Mouse (Mus musculus) hindbrain, embryonic 12.5 days (tissue): ENCODE results near the gene Megf11. TPM values are rescaled to one million over a fixed set of nuclear protein-coding genes. Genes with fewer than 3 reads are reported as not detected.

Source experiments
- ATAC-seq: fragments of 200-750 bp; cut with Nextera tagmentation; 2 replicates; pipeline ENCODE4 v1.8.0; 2017; ENCODE audit warnings: moderate TSS enrichment; ENCODE audit not compliant: low FRiP score
- H3K27ac ChIP-seq: fragments of 300-500 bp; sonication (generic); 2 replicates; pipeline ENCODE4 v1.5.1; 2016; ENCODE audit warnings: mild to moderate bottlenecking
- H3K27me3 ChIP-seq: fragments of 300-500 bp; sonication (generic); 2 replicates; pipeline ENCODE4 v1.6.1; 2016; ENCODE audit warnings: mild to moderate bottlenecking
- H3K36me3 ChIP-seq: fragments of 300-500 bp; sonication (generic); 2 replicates; pipeline ENCODE4 v1.6.1; 2016; ENCODE audit warnings: mild to moderate bottlenecking
- H3K4me1 ChIP-seq: fragments of 300-500 bp; sonication (generic); 2 replicates; pipeline ENCODE4 v1.6.1; 2016
- H3K4me2 ChIP-seq: fragments of 300-500 bp; sonication (generic); replicated peaks from 2 replicates; pipeline ENCODE4 v1.6.1; 2016; ENCODE audit warnings: mild to moderate bottlenecking
- H3K4me3 ChIP-seq: fragments of 300-500 bp; sonication (generic); 2 replicates; pipeline ENCODE4 v1.5.1; 2016; ENCODE audit warnings: mild to moderate bottlenecking
- H3K9ac ChIP-seq: fragments of 300-500 bp; sonication (generic); 2 replicates; pipeline ENCODE4 v1.6.1; 2016; ENCODE audit warnings: mild to moderate bottlenecking, moderate library complexity
- H3K9me3 ChIP-seq: fragments of 300-500 bp; sonication (generic); replicated peaks from 2 replicates; pipeline ENCODE4 v1.6.1; 2016; ENCODE audit warnings: mild to moderate bottlenecking
- WGBS: fragments of 180-500 bp; shearing (Covaris S2); methylation state at CpG from one replicate; pipeline ENCODE4 v1.1.7; 2016; 5-methylcytosine and 5-hydroxymethylcytosine counted together
- polyA plus RNA-seq: library from polyadenylated mRNA; unstranded; fragments of >200 nt; fragmentation: Nextera tagmentation; extraction: Ambion mirVana; gene quantifications from 2 replicates; pipeline ENCODE4 v1.2.1, GENCODE M21; 2016

Megf11 gene
- polyA plus RNA-seq, result 7.6 and 8.0 TPM in 2 replicates

DNA sequence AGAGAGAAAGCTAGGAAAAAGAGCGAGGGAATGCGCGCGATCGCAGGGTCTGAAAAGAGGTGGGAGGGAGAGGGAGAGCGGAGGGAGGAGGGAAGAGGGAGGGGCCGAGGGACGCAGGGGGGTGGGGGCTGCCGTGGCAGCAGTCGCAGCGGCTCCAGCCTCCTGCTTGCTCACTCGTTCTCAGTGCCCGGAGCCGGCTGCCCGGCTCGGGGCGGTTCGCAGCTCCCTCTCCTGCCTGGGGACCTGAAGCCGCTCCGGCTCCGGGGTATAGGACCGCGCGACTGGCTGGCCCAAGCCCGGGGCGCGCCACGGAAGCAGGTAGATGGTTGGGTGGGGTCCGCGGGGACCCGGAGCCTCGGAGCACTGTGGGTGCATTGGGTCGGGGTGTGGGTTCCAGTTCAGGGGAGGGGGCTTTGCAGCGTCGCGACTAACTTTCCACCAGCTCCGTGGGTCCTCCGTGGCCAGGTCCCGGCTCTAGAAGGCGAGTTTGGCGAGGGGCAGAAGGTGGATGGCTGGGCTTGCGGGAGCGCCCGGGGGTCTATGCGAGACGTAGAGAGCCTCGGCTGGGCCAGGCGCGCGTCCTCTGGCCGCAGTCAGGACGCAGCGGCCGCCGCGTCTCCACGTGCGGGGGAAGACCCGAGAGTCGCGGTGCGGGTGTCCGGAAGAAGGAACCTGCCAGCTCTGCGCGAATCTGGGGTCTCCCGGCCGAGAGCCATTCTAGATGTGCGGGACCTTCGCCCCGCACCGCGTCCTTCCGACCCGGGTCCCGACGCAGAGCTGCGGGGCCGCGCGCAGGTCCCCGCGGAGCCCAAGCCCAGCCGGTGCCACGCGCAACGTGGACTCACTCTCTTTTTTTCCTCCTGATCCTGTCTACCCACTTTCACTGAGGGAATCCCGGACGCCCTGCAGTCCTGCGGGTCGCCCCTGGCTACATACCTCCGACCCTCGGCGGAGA lies at the start of gene Megf11:
Gene Megf11, plus strand, starts transcription at position 116 of the 955 bp plus-strand sequence.
- H3K4me1 ChIP-seq, result peaks cover 21% of the 10 kb centered on the region
- no peaks in the 10 kb centered on the region; the same call in 1 of the 2 replicates for H3K9me3 ChIP-seq

DNA sequence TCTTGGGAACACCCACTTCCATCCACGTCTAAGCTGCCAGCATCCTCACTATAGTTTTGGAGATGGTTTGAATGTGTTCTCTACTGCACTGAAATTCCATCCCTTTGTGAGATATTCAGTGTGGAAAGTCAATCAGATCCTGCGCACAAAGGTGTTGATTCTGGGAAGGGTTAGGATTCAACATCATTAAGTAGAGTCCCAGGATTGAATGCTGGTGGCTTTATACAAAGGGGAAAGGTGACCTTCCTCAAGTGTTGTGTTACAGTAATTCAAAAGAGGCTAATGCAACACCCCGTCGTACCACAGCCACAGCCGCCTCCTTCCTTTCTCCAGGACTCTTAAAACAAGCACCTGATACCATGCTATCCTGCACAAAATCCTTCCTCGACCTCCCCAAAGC lies 49.6 kb upstream of the Megf11 start:
- Histone ChIP-seq H3K4me1 (peaks cover 10% of the 10 kb centered on the region), H3K9ac (no peak overlapping the region), H3K27ac (no peak overlapping the region), H3K4me3 (no peak overlapping the region), H3K4me2 (no peak overlapping the region), H3K27me3 (no peaks in the 10 kb centered on the region), H3K9me3 (no peaks in the 10 kb centered on the region), H3K36me3 (no peaks in the 10 kb centered on the region)
- 89% methylated on average over 6 of the region's 6 CpGs for WGBS
- no peak for ATAC-seq

More for the DNA sequence above, at the start of gene Megf11:
- under 1% methylated on average over 87 of the region's 93 CpGs for WGBS
- peak within 1 kb of the TSS; percentile 68 for H3K9ac ChIP-seq
- H3K4me2 ChIP-seq, result peak within 1 kb of the TSS; percentile 99
- peaks cover 62% of the 10 kb centered on the region for H3K27me3 ChIP-seq
- H3K4me3 ChIP-seq, result peak within 1 kb of the TSS; percentile 61
- H3K36me3 ChIP-seq, result no peaks in the 10 kb centered on the region
- no peak within 1 kb of the TSS for H3K27ac ChIP-seq
- peak; percentile 82 for ATAC-seq

DNA sequence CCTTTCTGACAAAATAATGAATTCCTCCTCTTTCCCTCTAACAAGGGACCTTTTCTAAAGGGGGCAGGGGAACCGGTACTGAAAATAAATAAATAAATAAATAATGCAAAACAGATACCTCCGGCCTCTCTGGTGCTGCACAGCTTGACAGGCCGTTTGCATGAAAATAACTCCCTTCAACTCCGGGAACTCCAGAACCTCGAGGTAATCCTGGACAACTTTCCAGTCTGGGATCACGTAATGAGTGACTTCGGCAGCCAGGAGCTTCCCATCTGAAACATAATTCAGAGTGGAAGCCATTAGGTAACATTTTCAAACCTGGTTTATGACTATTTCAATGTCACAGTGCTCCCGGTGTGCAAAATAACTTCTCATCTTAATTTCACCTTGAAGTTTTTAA lies 46.1 kb upstream of the Megf11 start:
- ATAC-seq, result no peak
- 0 out of 2 replicates have a peak overlapping the region, but pooled peaks have one; percentile 57 for H3K4me3 ChIP-seq

DNA sequence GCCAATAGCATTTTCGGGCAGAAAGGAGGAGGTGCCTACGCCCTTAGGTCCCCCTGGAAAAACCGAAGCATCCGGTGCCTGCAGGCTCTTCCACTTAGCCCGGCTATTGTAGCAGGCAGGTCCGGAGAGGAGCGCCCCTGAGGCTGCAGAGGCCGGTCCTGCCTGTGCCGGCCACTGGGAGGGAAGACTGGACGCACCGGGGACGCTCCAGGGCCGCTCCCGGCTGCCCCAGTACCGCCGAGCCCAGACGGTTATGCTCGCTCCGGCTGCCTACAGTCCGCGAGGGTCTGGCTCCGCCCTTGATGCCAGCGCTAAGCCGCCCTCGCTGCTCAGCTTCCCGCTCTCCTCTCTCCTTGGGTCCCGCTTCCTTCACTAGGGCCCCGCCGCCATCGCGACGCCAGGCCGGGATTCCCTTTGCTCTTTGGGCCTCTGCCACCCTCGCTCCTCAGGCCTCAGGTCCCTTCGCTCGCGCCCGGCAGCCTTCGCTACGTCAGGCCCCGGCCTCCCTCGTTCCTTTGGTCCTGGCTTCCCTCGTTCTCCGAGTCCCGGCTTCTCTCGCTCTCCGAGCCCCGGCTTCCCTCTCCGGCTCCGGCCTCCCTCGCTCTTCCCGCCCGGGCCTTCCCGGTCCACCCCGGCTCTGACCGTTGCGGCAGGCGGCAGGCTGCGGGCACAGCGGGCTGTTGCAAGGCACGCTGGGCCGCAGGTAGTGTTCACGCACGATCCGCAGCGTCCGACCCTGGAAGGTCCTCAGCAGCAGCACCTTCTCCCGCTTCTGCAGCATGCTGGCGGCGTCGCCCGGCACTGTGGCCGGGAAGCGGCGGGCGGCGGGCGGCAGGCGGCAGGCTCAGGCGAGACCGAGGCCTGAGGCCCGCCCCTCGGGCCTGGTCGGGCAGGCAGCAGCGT lies 44.8 kb upstream of the Megf11 start:
- WGBS, result under 1% methylated on average over 82 of the region's 85 CpGs
- Histone ChIP-seq H3K9ac (peak overlapping the region; percentile 94), H3K4me1 (peaks cover 14% of the 10 kb centered on the region), H3K4me3 (peak overlapping the region; percentile 57), H3K27me3 (no peaks in the 10 kb centered on the region), H3K36me3 (no peaks in the 10 kb centered on the region), H3K9me3 (no peaks in the 10 kb centered on the region), H3K4me2 (peak overlapping the region; percentile 69), H3K27ac (peak overlapping the region; percentile 99)
- ATAC-seq, result peak; percentile 93

More for the DNA sequence above, 46.1 kb upstream of the Megf11 start:
- Histone ChIP-seq H3K4me2 (peak overlapping the region; percentile 69; the same call in 1 of the 2 replicates), H3K36me3 (no peaks in the 10 kb centered on the region), H3K27ac (no peak overlapping the region), H3K9me3 (no peaks in the 10 kb centered on the region), H3K9ac (peak overlapping the region; percentile 27; the same call in 1 of the 2 replicates), H3K4me1 (peaks cover 14% of the 10 kb centered on the region), H3K27me3 (no peaks in the 10 kb centered on the region)
- WGBS, result 25% methylated on average over 8 of the region's 8 CpGs

DNA sequence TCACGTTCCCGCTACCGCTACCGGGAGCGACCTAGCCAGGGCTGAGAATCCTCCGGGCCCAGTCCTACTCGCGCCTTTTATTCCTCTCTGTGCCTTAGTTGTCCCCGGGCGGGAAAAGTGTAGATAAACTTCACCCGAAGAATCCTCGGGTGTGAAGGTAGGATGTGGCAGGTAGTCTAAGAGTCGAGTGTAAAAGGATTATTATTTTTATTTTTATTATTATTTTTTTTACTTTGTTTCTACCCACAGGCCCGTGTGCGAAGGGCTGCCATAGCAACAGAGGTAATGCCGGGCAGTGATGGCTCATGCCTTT lies 44.2 kb upstream of the Megf11 start, which contains the start of gene Dis3l:
Gene Dis3l, minus strand, starts transcription at position 35 of the 313 bp plus-strand sequence.
- Histone ChIP-seq H3K27ac (peak within 1 kb of the TSS; percentile 99), H3K36me3 (no peaks in the 10 kb centered on the region), H3K9me3 (no peaks in the 10 kb centered on the region), H3K27me3 (no peaks in the 10 kb centered on the region), H3K4me2 (peak within 1 kb of the TSS; percentile 69), H3K9ac (peak within 1 kb of the TSS; percentile 94), H3K4me3 (peak within 1 kb of the TSS; percentile 57), H3K4me1 (peaks cover 14% of the 10 kb centered on the region)
- ATAC-seq, result no peak
- WGBS, result 14% methylated on average over 16 of the region's 16 CpGs

DNA sequence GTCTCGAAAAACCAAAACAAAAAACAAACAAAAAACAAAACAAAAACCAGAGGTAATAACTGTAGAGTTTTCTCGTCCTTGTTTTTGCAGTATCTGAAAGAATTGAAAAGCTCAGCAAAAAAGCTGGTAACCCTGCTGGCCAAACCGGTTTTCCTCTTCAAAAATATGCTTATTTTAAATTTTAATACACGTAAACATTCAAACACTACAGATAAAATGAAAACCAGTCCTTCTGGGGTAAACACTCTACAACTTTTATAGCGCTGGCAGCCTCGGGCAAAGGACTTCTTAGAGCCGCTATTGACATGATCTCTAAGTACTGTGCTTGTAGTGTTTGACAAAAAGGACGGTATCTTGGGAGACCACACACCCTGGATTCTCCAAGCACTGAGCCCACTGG lies 43.8 kb upstream of the Megf11 start:
- Histone ChIP-seq H3K4me1 (peaks cover 14% of the 10 kb centered on the region), H3K27ac (peak overlapping the region; percentile 99), H3K27me3 (no peaks in the 10 kb centered on the region), H3K9ac (no peak overlapping the region), H3K4me2 (peak overlapping the region; percentile 69; the same call in 1 of the 2 replicates), H3K9me3 (no peaks in the 10 kb centered on the region), H3K36me3 (no peaks in the 10 kb centered on the region), H3K4me3 (no peak overlapping the region)
- WGBS, result 90% methylated on average over 8 of the region's 8 CpGs
- no peak for ATAC-seq

DNA sequence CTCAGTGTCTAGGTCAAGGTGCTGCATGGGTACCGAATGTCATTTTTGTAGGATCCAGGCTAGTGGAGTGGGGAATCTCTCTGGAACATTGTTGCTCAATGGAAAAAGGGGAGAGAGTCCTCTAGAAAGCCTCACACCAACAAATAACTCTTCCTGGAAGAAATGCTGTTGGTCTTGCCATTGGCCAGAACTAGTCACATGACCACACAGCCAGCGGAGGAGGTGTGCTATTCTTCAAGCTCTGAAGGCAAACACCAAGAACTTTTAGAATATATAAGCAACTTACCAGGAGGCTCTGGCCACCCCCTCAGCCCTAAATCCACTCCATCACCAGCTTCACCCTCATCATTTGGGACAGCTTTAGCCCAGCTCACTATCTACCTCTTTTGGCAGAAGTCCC lies 41.8 kb upstream of the Megf11 start:
- no peaks in the 10 kb centered on the region for H3K27me3 ChIP-seq
- H3K4me2 ChIP-seq, result no peak overlapping the region
- peaks cover 14% of the 10 kb centered on the region for H3K4me1 ChIP-seq
- H3K36me3 ChIP-seq, result no peaks in the 10 kb centered on the region
- no peak overlapping the region for H3K27ac ChIP-seq
- H3K4me3 ChIP-seq, result no peak overlapping the region
- H3K9ac ChIP-seq, result no peak overlapping the region
- 81% methylated on average over 2 of the region's 2 CpGs for WGBS
- ATAC-seq, result no peak
- no peaks in the 10 kb centered on the region for H3K9me3 ChIP-seq

DNA sequence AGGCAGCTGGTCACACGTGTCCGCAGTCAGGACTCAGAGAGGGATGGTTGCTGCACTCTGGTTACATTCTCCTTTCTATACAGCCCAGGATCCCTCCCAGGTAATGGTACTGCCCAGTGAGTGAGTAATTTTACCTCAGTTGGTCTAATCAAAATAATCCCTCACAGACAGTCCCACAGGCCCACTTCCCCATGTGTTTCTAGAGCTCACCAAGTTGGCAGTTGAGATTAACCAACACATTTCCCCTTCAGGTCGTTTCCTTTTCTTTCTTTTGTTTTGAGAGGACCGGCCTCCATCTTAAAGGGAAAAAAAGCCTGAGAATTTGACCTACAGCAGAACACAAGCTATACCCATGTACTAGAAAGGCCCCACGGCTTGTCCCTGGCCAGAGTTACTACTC lies 39.5 kb upstream of the Megf11 start:
- Histone ChIP-seq H3K4me2 (no peak overlapping the region), H3K27ac (no peak overlapping the region), H3K9ac (no peak overlapping the region), H3K4me1 (0 out of 2 replicates have a peak, but pooled peaks cover 3% of the 10 kb centered on the region), H3K36me3 (no peaks in the 10 kb centered on the region), H3K4me3 (no peak overlapping the region), H3K27me3 (no peaks in the 10 kb centered on the region), H3K9me3 (no peaks in the 10 kb centered on the region)
- WGBS, result 66% methylated on average over 5 of the region's 5 CpGs
- no peak for ATAC-seq

DNA sequence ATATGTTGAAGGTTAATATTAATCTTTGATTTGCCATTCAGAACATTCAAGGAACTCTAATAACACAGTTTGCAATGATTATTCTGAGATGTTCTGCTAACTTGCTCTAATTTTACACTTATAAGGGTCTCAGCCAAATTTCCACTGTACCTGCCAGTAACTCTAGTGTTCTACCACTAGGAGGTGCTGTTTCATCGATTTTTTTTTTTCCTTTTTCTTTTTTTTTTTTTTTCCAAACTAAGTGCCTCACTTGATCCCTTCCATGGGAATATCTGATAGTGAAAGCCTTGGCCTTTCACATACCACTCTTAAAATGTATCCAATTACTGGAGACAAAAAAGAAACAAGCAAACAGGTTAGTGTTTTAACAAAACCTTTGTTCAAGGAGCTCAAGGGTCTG lies 38.0 kb upstream of the Megf11 start:
- Histone ChIP-seq H3K4me3 (no peak overlapping the region), H3K9me3 (no peaks in the 10 kb centered on the region), H3K4me1 (no peaks in the 10 kb centered on the region), H3K36me3 (no peaks in the 10 kb centered on the region), H3K9ac (no peak overlapping the region), H3K4me2 (no peak overlapping the region), H3K27me3 (no peaks in the 10 kb centered on the region), H3K27ac (no peak overlapping the region)
- no peak for ATAC-seq
- 0% methylated on average over 1 of the region's 1 CpGs for WGBS

DNA sequence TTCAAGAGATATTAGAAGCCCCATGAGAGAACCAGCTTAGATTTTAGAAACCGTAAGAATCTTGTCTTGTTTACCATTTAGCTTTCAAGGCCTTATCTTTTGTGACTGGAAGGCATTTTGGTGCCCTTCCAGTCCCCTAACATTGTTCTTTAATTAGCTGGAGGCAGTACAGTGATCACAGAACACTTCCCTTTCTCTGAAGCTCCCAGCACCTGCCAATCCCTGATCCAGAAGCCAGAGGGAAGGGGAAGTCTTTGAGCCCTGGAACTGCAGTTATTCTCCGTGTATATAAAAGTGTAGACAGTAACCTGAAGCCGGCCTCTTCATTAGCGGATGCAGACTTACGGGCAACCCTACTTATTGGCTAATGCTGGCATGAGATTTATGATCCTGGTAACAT lies 35.9 kb upstream of the Megf11 start:
- Histone ChIP-seq H3K27me3 (no peaks in the 10 kb centered on the region; the same call in 1 of the 2 replicates), H3K4me3 (no peak overlapping the region), H3K27ac (no peak overlapping the region), H3K9me3 (no peaks in the 10 kb centered on the region), H3K36me3 (no peaks in the 10 kb centered on the region), H3K4me2 (no peak overlapping the region), H3K9ac (no peak overlapping the region), H3K4me1 (no peaks in the 10 kb centered on the region)
- WGBS, result 66% methylated on average over 5 of the region's 5 CpGs
- no peak for ATAC-seq

DNA sequence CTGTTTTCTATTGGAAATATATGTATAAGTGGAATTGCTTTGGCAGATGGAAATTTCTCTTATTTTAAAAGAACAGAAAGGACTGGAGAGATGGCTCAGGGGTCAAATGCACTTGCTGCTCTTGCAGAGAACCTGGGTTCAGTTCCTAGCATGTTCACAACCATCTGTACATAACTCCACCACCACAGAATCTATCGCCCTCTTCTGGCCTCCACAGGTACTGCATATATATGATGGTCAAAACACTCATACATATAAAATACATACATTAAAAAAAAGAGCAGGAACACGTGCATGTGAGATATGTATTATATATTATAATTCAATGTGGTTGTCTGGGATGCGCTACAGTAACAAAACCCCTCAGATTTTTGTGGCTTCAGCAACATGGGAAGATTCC lies 34.2 kb upstream of the Megf11 start:
- H3K27ac ChIP-seq, result no peak overlapping the region
- H3K4me3 ChIP-seq, result no peak overlapping the region
- H3K9me3 ChIP-seq, result no peaks in the 10 kb centered on the region
- H3K4me1 ChIP-seq, result no peaks in the 10 kb centered on the region
- H3K36me3 ChIP-seq, result no peaks in the 10 kb centered on the region
- 43% methylated on average over 3 of the region's 3 CpGs for WGBS
- no peak overlapping the region for H3K4me2 ChIP-seq
- ATAC-seq, result no peak
- no peaks in the 10 kb centered on the region; the same call in 1 of the 2 replicates for H3K27me3 ChIP-seq
- H3K9ac ChIP-seq, result no peak overlapping the region

DNA sequence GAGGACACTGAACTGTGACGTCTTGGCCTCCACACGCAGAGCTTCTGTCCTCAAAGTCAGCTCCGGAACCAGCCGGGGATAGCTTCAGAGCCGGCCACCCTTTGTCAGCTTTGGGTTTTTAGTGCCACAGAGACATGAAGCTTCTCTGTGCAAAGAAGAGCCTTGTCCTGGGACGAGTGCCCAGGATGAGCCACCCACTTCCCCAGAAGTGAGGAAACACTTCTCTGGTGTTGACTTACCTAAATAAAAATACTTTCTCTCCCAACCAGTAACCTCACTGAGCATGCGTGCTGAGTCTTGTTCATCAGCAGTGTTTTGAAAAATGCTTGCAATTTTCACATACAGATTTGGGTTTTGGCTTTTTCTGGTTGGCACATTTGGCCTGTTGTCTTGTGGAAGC lies 29.8 kb upstream of the Megf11 start:
- Histone ChIP-seq H3K36me3 (no peaks in the 10 kb centered on the region), H3K27ac (no peak overlapping the region), H3K9ac (no peak overlapping the region), H3K4me2 (no peak overlapping the region), H3K27me3 (no peaks in the 10 kb centered on the region; the same call in 1 of the 2 replicates), H3K4me1 (no peaks in the 10 kb centered on the region), H3K4me3 (no peak overlapping the region), H3K9me3 (no peaks in the 10 kb centered on the region)
- WGBS, result 88% methylated on average over 7 of the region's 7 CpGs
- ATAC-seq, result no peak
